Mouse (Mus musculus) intestine, postnatal 0 days (tissue): ENCODE data around the gene Cobl. TPM values are rescaled to one million over a fixed set of nuclear protein-coding genes. Genes with fewer than 3 reads are reported as not detected.

ENCODE experiments used
- ATAC-seq: fragments of 200-750 bp; cut with Nextera tagmentation; 2 replicates; pipeline ENCODE4 v1.8.0; 2017; ENCODE audit warnings: mild to moderate bottlenecking, moderate TSS enrichment, moderate library complexity
- H3K27ac ChIP-seq: fragments of 300-500 bp; sonication (generic); 2 replicates; pipeline ENCODE4 v1.5.1; 2014; ENCODE audit warnings: mild to moderate bottlenecking, low read depth, low read length, moderate library complexity
- H3K27me3 ChIP-seq: fragments of 300-500 bp; sonication (generic); replicated peaks from 2 replicates; pipeline ENCODE4 v1.6.1; 2014; ENCODE audit warnings: low read length, mixed read lengths; ENCODE audit not compliant: control insufficient read depth, insufficient read depth
- H3K36me3 ChIP-seq: fragments of 300-500 bp; sonication (generic); 2 replicates; pipeline ENCODE4 v1.6.1; 2014; ENCODE audit warnings: mild to moderate bottlenecking, moderate library complexity; ENCODE audit not compliant: control insufficient read depth, insufficient read depth
- H3K4me1 ChIP-seq: fragments of 300-500 bp; sonication (generic); replicated peaks from 2 replicates; pipeline ENCODE4 v1.6.1; 2014; ENCODE audit warnings: antibody characterized with exemption, low read length, mixed read lengths; ENCODE audit not compliant: control insufficient read depth, insufficient read depth
- H3K4me2 ChIP-seq: fragments of 300-500 bp; sonication (generic); replicated peaks from 2 replicates; pipeline ENCODE4 v1.6.1; 2014; ENCODE audit warnings: low read depth, mild to moderate bottlenecking, moderate library complexity
- H3K4me3 ChIP-seq: fragments of 300-500 bp; sonication (generic); 2 replicates; pipeline ENCODE4 v1.5.1; 2014; ENCODE audit warnings: low read depth, low read length
- H3K9ac ChIP-seq: fragments of 300-500 bp; sonication (generic); 2 replicates; pipeline ENCODE4 v1.6.1; 2014; ENCODE audit warnings: mild to moderate bottlenecking, low read depth, low read length
- H3K9me3 ChIP-seq: fragments of 300-500 bp; sonication (generic); 2 replicates; pipeline ENCODE4 v1.6.1; 2016; ENCODE audit warnings: mixed run types; ENCODE audit not compliant: control insufficient read depth
- CTCF ChIP-seq: sonication (generic); IDR thresholded peaks from 2 replicates; pipeline ENCODE4 v1.5.1; 2016; ENCODE audit warnings: low read depth, mild to moderate bottlenecking, control low read depth, antibody characterized with exemption, moderate library complexity
- WGBS: fragments of 180-500 bp; shearing (Covaris S2); extraction: QIAGEN DNeasy Blood & Tissue Kit; methylation state at CpG from one replicate; pipeline ENCODE4 v1.1.7; 2014; 5-methylcytosine and 5-hydroxymethylcytosine counted together
- polyA plus RNA-seq: library from polyadenylated mRNA; unstranded; fragments of >200 nt; fragmentation: Nextera tagmentation; extraction: Ambion mirVana; gene quantifications from 2 replicates; pipeline ENCODE4 v1.2.1, GENCODE M21; 2015

The Cobl gene
- polyA plus RNA-seq, 1 experiment from 2014 or later, result 6.3 TPM

DNA sequence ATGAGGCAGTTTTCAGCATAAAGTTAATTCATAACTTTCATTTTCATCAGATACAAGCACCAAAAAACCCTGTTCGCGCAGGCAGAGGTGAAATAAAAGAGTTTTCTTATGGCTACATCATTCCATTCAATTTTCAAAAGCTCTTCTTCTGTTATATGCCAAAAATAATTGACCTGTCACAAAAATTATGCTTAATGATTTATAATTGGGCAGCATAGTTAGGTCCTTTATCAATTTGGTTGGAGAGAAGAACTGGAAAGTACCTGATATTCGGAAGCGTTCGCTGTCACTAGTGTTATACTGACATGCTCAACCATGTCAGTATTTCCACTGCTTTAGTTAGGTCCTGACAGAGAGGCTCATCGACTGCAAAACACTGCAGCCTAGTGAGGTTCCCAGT lies 191.0 kb downstream of the Cobl start:
- WGBS, result 84% methylated on average over 6 of the region's 6 CpGs
- no peak overlapping the region for H3K4me3 ChIP-seq
- no peaks in the 10 kb centered on the region for H3K36me3 ChIP-seq
- no peak overlapping the region for H3K27ac ChIP-seq
- H3K27me3 ChIP-seq, result no peaks in the 10 kb centered on the region
- H3K9me3 ChIP-seq, result no peaks in the 10 kb centered on the region
- H3K4me2 ChIP-seq, result no peak overlapping the region
- no peak for ATAC-seq
- no peaks in the 10 kb centered on the region for H3K4me1 ChIP-seq
- TF ChIP-seq CTCF, result no peak
- H3K9ac ChIP-seq, result no peak overlapping the region

DNA sequence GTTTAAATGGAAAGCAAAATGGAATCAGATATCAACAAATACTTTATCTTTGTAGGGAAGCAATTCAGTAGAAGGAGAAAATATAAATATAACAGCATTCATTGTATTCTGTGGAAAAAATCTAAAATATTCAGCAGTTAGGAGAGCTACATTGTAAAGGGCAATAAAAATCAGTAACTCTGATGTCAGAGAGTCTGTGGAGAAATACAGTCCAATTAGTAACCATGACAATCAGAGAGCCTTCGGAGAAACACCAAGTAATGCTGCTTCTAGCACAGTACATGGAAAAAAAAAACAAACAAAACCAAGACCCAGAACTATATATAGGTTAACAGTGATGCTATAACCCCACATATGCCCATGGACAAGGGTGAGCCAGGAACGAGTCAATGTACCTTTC lies 206.3 kb downstream of the Cobl start:
- 55% methylated on average over 2 of the region's 2 CpGs for WGBS
- H3K4me3 ChIP-seq, result no peak overlapping the region
- H3K4me1 ChIP-seq, result no peaks in the 10 kb centered on the region
- H3K27me3 ChIP-seq, result no peaks in the 10 kb centered on the region
- ATAC-seq, result no peak
- no peak overlapping the region for H3K27ac ChIP-seq
- H3K36me3 ChIP-seq, result peaks cover 6% of the 10 kb centered on the region; the same call in 1 of the 2 replicates
- no peak overlapping the region for H3K4me2 ChIP-seq
- TF ChIP-seq CTCF, result no peak
- H3K9me3 ChIP-seq, result no peaks in the 10 kb centered on the region
- no peak overlapping the region for H3K9ac ChIP-seq

DNA sequence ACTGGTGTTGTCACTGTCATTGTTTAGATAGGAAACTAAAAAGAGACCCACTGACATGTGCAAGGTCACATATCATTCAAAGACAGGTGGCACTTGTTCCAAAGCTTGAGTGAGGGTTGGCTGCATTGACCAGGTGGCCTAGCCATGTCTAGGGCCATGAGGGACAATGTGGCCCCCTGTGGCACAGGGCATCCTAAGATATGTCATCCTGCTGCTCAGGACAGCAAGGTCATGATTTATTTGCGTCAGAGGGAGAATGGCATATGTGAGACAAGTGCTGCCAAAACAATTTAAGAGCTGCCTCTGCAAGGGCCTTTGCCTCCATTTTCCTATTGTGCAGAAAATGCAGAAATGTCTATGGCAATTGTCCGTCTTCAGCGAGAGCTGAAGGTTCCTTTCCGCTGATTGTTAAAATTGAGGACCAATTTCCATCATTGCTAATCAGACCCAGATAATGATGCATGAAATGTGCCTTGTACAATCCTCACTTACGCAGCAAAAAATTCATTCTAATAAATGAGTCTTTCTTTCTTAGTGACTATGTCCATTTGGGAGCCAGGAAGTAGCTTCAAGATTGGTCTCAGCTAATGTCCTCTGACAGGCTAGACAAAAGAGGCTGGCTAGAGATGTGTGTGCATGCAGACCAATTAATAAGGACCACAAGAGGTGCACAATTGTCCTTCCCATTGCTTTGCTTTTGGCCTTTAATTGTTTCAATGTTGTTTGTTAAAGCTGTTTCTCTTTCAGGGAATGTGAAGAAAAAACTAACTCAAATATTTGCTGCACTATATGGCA lies 207.2 kb downstream of the Cobl start:
- Histone ChIP-seq H3K9ac (no peak overlapping the region), H3K27me3 (no peaks in the 10 kb centered on the region), H3K4me3 (no peak overlapping the region), H3K27ac (no peak overlapping the region), H3K4me2 (no peak overlapping the region), H3K9me3 (no peaks in the 10 kb centered on the region), H3K36me3 (peaks cover 8% of the 10 kb centered on the region; the same call in 1 of the 2 replicates), H3K4me1 (no peaks in the 10 kb centered on the region)
- no peak for ATAC-seq
- WGBS, result 96% methylated on average over 5 of the region's 5 CpGs
- TF ChIP-seq CTCF, result no peak

DNA sequence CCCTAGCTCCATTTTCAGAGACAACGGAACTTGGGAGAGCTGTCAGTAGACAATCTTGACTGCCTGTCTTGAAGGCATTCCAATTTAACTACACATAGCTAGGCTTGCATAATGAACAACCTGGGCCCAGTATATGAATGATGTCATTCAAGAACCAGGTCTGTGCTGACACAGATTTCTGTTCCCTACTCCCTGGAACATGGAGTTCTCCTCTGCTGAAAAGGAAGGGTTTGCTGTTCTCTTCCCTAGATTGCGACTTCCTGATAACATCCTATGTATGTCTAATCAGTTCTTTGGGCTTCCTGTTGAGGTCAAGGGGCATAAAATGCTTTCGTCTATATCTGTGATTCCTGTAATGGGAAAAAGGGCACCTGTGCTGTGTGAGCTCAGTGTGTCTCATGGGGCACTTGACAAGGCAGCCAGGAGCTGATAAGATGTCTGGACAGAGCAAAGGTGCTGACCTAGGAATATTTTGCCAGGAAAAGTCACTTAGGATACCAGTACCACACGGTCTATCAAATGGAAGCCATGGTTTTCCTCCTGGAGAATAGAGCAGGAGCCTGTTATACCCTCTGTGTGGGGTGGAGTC lies 219.3 kb downstream of the Cobl start:
- no peak overlapping the region for H3K4me2 ChIP-seq
- no peak overlapping the region for H3K4me3 ChIP-seq
- no peaks in the 10 kb centered on the region for H3K4me1 ChIP-seq
- no peaks in the 10 kb centered on the region for H3K27me3 ChIP-seq
- 0 out of 2 replicates have a peak, but pooled peaks cover 2% of the 10 kb centered on the region for H3K36me3 ChIP-seq
- no peak overlapping the region for H3K27ac ChIP-seq
- 45% methylated on average over 4 of the region's 4 CpGs for WGBS
- H3K9me3 ChIP-seq, result no peaks in the 10 kb centered on the region
- no peak for TF ChIP-seq CTCF
- peak; percentile 86 for ATAC-seq
- no peak overlapping the region for H3K9ac ChIP-seq

DNA sequence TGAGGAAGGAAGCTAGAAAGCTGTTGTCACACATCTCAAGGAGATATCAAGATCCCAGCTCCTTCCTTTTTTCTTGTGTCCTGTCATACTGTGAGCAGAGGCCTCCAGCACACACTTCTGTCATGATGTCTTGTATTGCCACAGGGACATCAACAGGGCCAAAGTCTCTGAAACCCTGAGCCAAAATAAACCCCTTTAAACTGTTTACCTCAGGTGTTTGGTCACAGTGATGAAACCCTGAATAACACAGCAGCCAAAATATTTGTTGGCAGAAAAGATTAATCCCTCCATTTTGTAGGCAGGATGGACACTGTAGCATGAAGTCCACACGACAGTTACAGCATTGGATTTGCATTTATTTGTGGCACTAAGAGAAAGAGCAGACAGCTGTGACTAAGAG lies 228.4 kb downstream of the Cobl start:
- Histone ChIP-seq H3K4me3 (no peak overlapping the region), H3K27me3 (no peaks in the 10 kb centered on the region), H3K36me3 (no peaks in the 10 kb centered on the region), H3K9ac (no peak overlapping the region), H3K4me1 (no peaks in the 10 kb centered on the region), H3K27ac (no peak overlapping the region), H3K4me2 (no peak overlapping the region), H3K9me3 (no peaks in the 10 kb centered on the region)
- no peak for ATAC-seq
- TF ChIP-seq CTCF, result no peak
- WGBS, result 71% methylated on average over 1 of the region's 1 CpGs

DNA sequence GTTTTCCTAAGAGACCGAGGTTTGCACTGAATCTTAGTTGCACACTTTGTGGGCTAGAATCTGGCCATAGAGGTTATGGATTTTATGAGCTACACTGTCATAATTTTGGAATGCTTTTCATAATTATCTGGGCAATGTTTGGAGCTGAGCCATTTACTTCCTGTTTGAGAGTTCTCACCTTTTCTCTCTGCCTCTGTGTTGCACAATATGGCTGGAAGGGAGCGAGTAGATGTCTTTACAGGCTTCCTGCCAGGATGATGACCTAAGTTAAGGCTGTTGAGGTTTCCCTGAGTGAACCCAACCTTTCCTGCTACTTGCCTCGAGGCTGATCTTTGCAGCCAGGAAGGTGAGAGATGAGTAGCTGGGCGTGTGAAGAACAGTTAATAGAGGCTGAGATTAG lies 229.9 kb downstream of the Cobl start:
- WGBS, result 56% methylated on average over 4 of the region's 4 CpGs
- no peak overlapping the region for H3K4me3 ChIP-seq
- H3K27ac ChIP-seq, result no peak overlapping the region
- H3K9ac ChIP-seq, result no peak overlapping the region
- no peaks in the 10 kb centered on the region for H3K27me3 ChIP-seq
- TF ChIP-seq CTCF, result no peak
- no peaks in the 10 kb centered on the region for H3K36me3 ChIP-seq
- ATAC-seq, result no peak
- H3K4me2 ChIP-seq, result no peak overlapping the region
- no peaks in the 10 kb centered on the region for H3K4me1 ChIP-seq
- no peaks in the 10 kb centered on the region for H3K9me3 ChIP-seq
